Mouse (Mus musculus) cerebellum, adult 2 months (tissue): Measurements from ENCODE around the gene Rheb.

Experiments used
- CTCF ChIP-seq: fragments of 200-500 bp; IDR thresholded peaks from 2 replicates; pipeline ENCODE4 v1.5.1; 2011; ENCODE audit warnings: low read depth, mild to moderate bottlenecking, control low read depth, low read length, moderate library complexity, borderline replicate concordance; ENCODE audit not compliant: insufficient read depth
- POLR2A ChIP-seq: fragments of 200-500 bp; IDR thresholded peaks from 2 replicates; pipeline ENCODE4 v1.6.1; 2011; ENCODE audit warnings: low read length, control low read depth, borderline replicate concordance; ENCODE audit not compliant: insufficient read depth

DNA sequence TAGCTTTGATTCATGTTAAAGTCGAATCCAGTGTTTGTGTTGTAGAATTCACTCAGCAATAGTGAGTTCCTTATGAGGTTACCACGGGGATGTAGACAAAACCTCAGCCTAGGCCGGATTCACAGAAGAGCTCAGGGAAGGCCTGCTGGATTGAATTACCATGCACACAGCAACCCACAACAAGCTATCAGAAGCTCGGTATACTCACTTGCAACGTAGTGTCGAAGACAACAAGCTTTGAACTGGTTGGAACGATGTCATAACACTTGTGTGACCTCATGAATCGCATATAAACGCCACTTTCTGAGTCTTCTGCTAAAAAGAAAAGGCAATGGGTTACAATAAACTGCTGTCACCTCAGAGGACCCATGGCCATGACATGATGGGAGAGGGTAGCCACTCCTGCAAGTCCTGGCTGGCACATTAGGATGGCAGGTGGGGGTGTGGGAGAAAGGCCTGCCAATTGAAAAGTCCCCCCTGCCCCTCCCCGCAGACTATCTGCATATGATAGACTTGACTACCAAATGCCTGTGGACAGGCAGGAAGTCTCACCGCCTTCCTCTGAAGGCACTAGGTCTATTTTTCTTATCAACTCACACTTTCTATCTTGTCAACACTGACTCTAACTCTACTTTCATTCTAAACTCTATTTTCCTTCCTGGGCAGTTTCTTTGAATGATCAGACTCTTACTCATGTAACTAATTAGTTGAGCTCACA lies 46.6 kb upstream of the Rheb start:
- TF ChIP-seq CTCF: no peak
- TF ChIP-seq POLR2A: no peak
